Mouse (Mus musculus) spleen, adult 12 weeks (tissue): ENCODE measurements around the gene Selenot.
A peak's percentile ranks its signal among the peaks of the same experiment; 100 is the strongest.
"Not testable (repeated sequence)": the region's sequence is repeated elsewhere in the genome, so short reads cannot be mapped to it uniquely, and the experiment has no call there.

ENCODE experiments used
- DNase-seq: peaks from one replicate; pipeline ENCODE4 v3.0.0; 2022; ENCODE audit warnings: low spot score

The Selenot gene

GRCm38 (mm10) chr3:58576137-58577066 lies at the start of gene Selenot:
Selenot (plus strand) TSS chr3:58576636.
- DNase-seq: peak; percentile 94

- DNase-seq: no peak
These were observed 39.9 kb upstream of the Selenot start for GRCm38 (mm10) chr3:58536573-58536972.

- DNase-seq: no peak
These were observed 24.2 kb upstream of the Selenot start for GRCm38 (mm10) chr3:58552001-58552811.

- no peak for DNase-seq
These were observed 19.8 kb upstream of the Selenot start for GRCm38 (mm10) chr3:58556649-58557048.

- no peak for DNase-seq
These were observed 16.5 kb upstream of the Selenot start for GRCm38 (mm10) chr3:58559887-58560286.

GRCm38 (mm10) chr3:58561437-58561836 lies 15.0 kb upstream of the Selenot start:
- no peak for DNase-seq

- no peak for DNase-seq
These were observed 5.6 kb upstream of the Selenot start for GRCm38 (mm10) chr3:58570821-58571220.

GRCm38 (mm10) chr3:58577067-58577503 lies 649 bp downstream of the Selenot start:
- DNase-seq: peak; percentile 67

GRCm38 (mm10) chr3:58577506-58578050 lies 1.1 kb downstream of the Selenot start:
- no peak for DNase-seq

- no peak for DNase-seq
These were observed 5.1 kb downstream of the Selenot start for GRCm38 (mm10) chr3:58581530-58581929.

GRCm38 (mm10) chr3:58582297-58582696 lies 5.9 kb downstream of the Selenot start:
- no peak for DNase-seq

- no peak for DNase-seq
These were observed 6.5 kb downstream of the Selenot start for GRCm38 (mm10) chr3:58582788-58583426.

GRCm38 (mm10) chr3:58590544-58590943 lies 14.1 kb downstream of the Selenot start:
- DNase-seq: not testable (repeated sequence)

GRCm38 (mm10) chr3:58592666-58593065 lies 16.2 kb downstream of the Selenot start:
- not testable (repeated sequence) for DNase-seq

- no peak for DNase-seq
These were observed 17.2 kb downstream of the Selenot start for GRCm38 (mm10) chr3:58593623-58594022.

GRCm38 (mm10) chr3:58608506-58608905 lies 32.1 kb downstream of the Selenot start:
- DNase-seq: no peak

- no peak for DNase-seq
These were observed 33.5 kb downstream of the Selenot start for GRCm38 (mm10) chr3:58609985-58610384.

GRCm38 (mm10) chr3:58621066-58621465 lies 44.6 kb downstream of the Selenot start:
- DNase-seq: no peak

- no peak for DNase-seq
These were observed 46.4 kb downstream of the Selenot start for GRCm38 (mm10) chr3:58622665-58623394.

GRCm38 (mm10) chr3:58624981-58625380 lies 48.5 kb downstream of the Selenot start:
- no peak for DNase-seq

- no peak for DNase-seq
These were observed 55.3 kb downstream of the Selenot start for GRCm38 (mm10) chr3:58631693-58632092.
